Mouse (Mus musculus) CH12.LX (cell line): ENCODE results near the gene Nucb1.

Experiments used
- BHLHE40 ChIP-seq: IDR thresholded peaks from 2 replicates; pipeline ENCODE4 v1.6.1; 2011; ENCODE audit warnings: mild to moderate bottlenecking, low read depth, low read length, improper control_type of control experiment
- CHD2 ChIP-seq: IDR thresholded peaks from 2 replicates; pipeline ENCODE4 v1.6.1; 2011; ENCODE audit warnings: low read length, improper control_type of control experiment
- CTCF ChIP-seq, 2 experiments: IDR thresholded peaks in 1 of 2; conservative IDR thresholded peaks in 1 of 2; 2 replicates each; pipeline ENCODE4 v1.5.1; 2011 to 2012; ENCODE audit warnings: low read depth in 2 of 2, low read length in 2 of 2, improper control_type of control experiment in 1 of 2, inconsistent platforms in 1 of 2, mild to moderate bottlenecking in 1 of 2, moderate library complexity in 1 of 2
- ELF1 ChIP-seq: IDR thresholded peaks from 2 replicates; pipeline ENCODE4 v1.6.1; 2014; ENCODE audit warnings: low read depth, mild to moderate bottlenecking, inconsistent platforms, low read length, improper control_type of control experiment
- EP300 ChIP-seq: IDR thresholded peaks from 2 replicates; pipeline ENCODE4 v1.6.1; 2011; ENCODE audit warnings: low read length, improper control_type of control experiment
- ETS1 ChIP-seq: conservative IDR thresholded peaks from 2 replicates; pipeline ENCODE4 v1.6.1; 2012; ENCODE audit warnings: low read depth, mild to moderate bottlenecking, inconsistent platforms, low read length, improper control_type of control experiment, moderate library complexity
- GABPA ChIP-seq: IDR thresholded peaks from 2 replicates; pipeline ENCODE4 v1.6.1; 2012; ENCODE audit warnings: low read depth, low read length, improper control_type of control experiment, inconsistent platforms; ENCODE audit not compliant: insufficient replicate concordance
- HCFC1 ChIP-seq: IDR thresholded peaks from 2 replicates; pipeline ENCODE4 v1.6.1; 2012; ENCODE audit warnings: low read depth, mild to moderate bottlenecking, inconsistent platforms, low read length, improper control_type of control experiment
- KAT2A ChIP-seq: IDR thresholded peaks from 2 replicates; pipeline ENCODE4 v1.6.1; 2012; ENCODE audit warnings: low read length, improper control_type of control experiment, inconsistent platforms; ENCODE audit not compliant: insufficient replicate concordance
- MAFK ChIP-seq: IDR thresholded peaks from 2 replicates; pipeline ENCODE4 v1.6.1; 2011; ENCODE audit warnings: low read length, improper control_type of control experiment; ENCODE audit not compliant: insufficient replicate concordance
- POLR2A ChIP-seq: IDR thresholded peaks from 2 replicates; pipeline ENCODE4 v1.6.1; 2011; ENCODE audit warnings: low read depth, mild to moderate bottlenecking, improper control_type of control experiment, low read length
- TCF12 ChIP-seq: IDR thresholded peaks from 2 replicates; pipeline ENCODE4 v1.6.1; 2014; ENCODE audit warnings: low read depth, mild to moderate bottlenecking, inconsistent platforms, low read length, improper control_type of control experiment
- ZC3H11A ChIP-seq: IDR thresholded peaks from 2 replicates; pipeline ENCODE4 v1.6.1; 2012; ENCODE audit warnings: low read depth, mild to moderate bottlenecking, inconsistent platforms, low read length, improper control_type of control experiment

DNA sequence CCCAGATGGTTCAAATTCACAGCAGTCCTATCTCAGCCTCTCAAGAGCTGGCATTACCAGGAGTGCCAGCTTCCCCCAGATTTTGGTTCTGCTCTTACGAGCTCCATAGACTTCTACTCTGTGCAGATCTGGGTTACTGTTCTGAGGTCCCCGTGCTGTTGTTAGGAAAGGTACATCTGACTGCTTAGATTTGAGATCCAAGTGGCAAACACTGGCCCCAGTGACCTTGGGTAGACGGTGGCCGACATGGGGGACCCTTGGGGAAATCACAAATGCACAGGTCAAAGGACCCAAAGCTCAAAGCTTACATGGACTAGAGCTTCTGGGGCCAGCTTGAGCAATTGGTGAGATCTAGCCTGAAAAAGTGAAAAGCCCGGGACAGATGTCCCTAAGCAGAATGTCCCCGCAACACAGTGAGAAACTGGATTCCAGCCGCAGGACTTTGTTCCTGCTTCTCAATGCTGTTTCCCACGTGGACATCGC lies 53.4 kb downstream of the Nucb1 start:
- TF ChIP-seq CTCF (conservative IDR thresholded peaks at IDR 0.05 in 1 of 2, IDR thresholded peaks at IDR 0.05 in 1 of 2; ENCODE audit: low read depth in 2 of 2, low read length in 2 of 2) (no peak), POLR2A (no peak), EP300 (no peak), ZC3H11A (no peak), BHLHE40 (no peak), TCF12 (no peak), HCFC1 (no peak), CHD2 (no peak), MAFK (no peak), GABPA (no peak), ELF1 (no peak), ETS1 (no peak), KAT2A (no peak)
